Mouse (Mus musculus): ENCODE results near the gene Jmjd1c.

DNA sequence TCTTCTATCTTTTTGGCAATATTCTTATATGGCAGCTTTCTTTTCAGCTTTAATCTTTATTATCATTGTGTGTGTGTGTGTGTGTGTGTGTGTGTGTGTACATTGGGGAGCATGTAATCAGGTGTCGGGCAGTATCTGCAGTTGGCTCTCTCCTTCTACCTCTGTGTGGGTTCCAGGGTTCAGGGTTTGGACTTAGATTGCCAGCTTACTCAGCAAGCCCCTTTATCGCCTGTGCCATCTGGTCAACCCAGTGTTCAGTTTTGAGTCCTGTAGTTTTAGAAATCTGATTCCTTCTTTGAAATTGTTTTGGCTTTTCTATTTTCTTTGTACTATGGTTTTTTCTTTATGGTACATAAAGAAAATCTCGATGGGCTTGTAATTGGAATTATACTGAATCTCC lies 58.7 kb downstream of the Jmjd1c start:
- no peak for TF ChIP-seq CTCF (IDR thresholded peaks at IDR 0.05; ENCODE audit: low read depth, low read length)
- TF ChIP-seq POLR2A (IDR thresholded peaks at IDR 0.05; ENCODE audit: extremely low read depth, insufficient read depth, low read length): no peak
